Mouse (Mus musculus): ENCODE data around the gene Plcb1. TPM values are rescaled to one million over a fixed set of nuclear protein-coding genes. Genes with fewer than 3 reads are reported as not detected.

Gene Plcb1
- polyA plus RNA-seq, 1 experiment = 6.2 TPM

DNA sequence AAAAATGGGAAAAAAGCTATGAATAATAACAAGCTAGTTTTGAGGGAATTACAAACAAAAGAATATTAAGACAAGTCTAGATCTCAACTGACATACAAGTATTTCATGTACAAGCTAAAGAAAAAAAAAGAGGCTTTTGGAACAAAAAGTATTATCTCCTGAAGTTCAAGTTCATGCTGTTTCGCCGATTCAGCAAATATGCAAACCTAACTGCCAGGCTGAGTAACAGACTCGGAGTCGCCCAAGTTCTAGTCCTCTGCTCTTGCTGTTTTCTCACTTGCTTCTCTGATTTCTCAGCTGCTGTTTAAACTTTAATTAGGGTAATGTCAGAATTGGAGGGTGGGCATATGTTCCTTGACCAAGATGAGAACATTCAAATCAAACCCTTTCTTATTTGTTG is 320.8 kb downstream of the Plcb1 start:
- no peaks in the 10 kb centered on the region for H3K4me1 ChIP-seq (ENCODE audit: control insufficient read depth, insufficient read depth, low read length)
- no peak overlapping the region for H3K4me3 ChIP-seq (replicated peaks; ENCODE audit: extremely low read depth, low read depth, low read length)
- TF ChIP-seq POLR2A (IDR thresholded peaks at IDR 0.05; ENCODE audit: borderline replicate concordance, extremely low read depth, low read depth, low read length) (no peak), CTCF (IDR thresholded peaks at IDR 0.05; ENCODE audit: insufficient read depth, low read length) (no peak)
- no peak for DNase-seq
- WGBS = 97% methylated on average over 4 of the region's 4 CpGs

DNA sequence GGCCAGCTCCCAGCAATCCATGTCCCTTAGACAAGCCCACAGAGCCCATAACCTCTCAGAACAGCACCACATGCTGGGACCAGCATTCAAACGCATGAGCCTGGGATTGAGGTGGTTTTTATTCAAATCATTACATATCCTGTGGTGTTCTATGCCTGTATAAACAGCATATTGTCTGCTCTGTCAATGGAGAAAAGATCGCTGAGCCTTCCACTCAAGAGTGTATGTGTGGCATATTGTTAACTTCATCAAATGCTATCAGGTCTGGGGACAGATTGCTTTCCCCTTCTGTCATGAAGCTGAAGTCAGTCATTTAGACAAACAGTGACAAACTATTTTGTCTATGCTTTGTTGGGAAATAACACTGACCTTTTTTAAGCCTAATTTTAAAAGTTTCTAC is 322.7 kb downstream of the Plcb1 start:
- Histone ChIP-seq H3K4me3 (replicated peaks; ENCODE audit: extremely low read depth, low read depth, low read length) (no peak overlapping the region), H3K4me1 (ENCODE audit: control insufficient read depth, insufficient read depth, low read length) (no peaks in the 10 kb centered on the region)
- TF ChIP-seq CTCF (IDR thresholded peaks at IDR 0.05; ENCODE audit: insufficient read depth, low read length) = no peak
- no peak for TF ChIP-seq POLR2A (IDR thresholded peaks at IDR 0.05; ENCODE audit: borderline replicate concordance, extremely low read depth, low read depth, low read length)
- DNase-seq = no peak
- WGBS = 65% methylated on average over 2 of the region's 2 CpGs

DNA sequence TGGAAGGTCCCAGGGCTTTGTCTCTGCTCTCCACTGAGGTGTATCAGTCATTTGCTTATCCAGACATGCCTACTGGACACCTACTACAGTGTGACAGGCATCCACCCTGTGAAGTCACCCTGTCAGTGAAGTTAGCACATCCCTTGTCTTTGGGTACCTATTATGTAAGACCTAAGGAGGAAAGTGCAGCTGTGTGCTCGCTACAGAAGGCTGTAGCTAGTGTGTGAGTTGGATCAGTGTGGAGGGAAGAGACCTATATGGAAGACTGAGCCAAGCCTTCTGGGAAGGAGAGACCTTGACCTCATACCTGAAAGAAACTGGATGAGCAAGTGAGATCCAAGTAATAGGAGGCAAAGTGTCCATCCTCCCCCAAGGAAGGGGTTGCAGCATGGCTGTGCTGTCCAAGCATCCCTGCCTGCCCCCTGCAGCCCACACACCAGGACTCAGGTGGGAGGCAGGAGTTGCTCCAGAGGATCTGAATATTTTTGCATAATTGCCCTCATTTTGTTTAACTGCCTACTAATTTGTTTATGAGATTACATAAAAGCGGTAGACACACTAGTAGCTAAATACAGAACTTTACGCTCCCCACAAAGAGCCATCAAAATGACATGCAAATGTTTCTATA is 328.7 kb downstream of the Plcb1 start:
- TF ChIP-seq POLR2A (IDR thresholded peaks at IDR 0.05; ENCODE audit: borderline replicate concordance, extremely low read depth, low read depth, low read length) (no peak), CTCF (IDR thresholded peaks at IDR 0.05; ENCODE audit: insufficient read depth, low read length) (no peak)
- 97% methylated on average over 3 of the region's 3 CpGs for WGBS
- no peak for DNase-seq
- Histone ChIP-seq H3K4me1 (ENCODE audit: control insufficient read depth, insufficient read depth, low read length) (no peaks in the 10 kb centered on the region; the same call in 1 of the 2 replicates), H3K4me3 (replicated peaks; ENCODE audit: extremely low read depth, low read depth, low read length) (no peak overlapping the region)

DNA sequence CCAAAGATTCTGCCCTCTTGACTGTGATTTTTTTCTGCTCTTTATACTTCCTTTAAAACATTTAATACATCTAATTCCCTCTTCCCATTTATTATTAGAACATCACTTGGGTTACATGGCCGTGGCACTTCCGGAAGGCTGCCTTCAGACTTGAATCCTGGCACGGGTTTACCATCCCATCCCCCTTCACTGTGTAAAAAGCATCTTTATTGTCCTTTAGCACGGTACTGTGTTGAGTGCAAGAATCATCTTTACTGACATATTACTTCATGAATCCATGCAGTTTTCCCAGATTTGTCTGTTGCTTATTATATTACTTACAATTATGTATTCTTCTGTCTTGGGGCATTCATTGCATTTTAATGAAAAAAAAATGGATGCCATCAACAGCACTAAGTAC is 337.2 kb downstream of the Plcb1 start:
- 61% methylated on average over 4 of the region's 4 CpGs for WGBS
- Histone ChIP-seq H3K4me1 (ENCODE audit: control insufficient read depth, insufficient read depth, low read length) (no peaks in the 10 kb centered on the region), H3K4me3 (replicated peaks; ENCODE audit: extremely low read depth, low read depth, low read length) (no peak overlapping the region)
- no peak for TF ChIP-seq POLR2A (IDR thresholded peaks at IDR 0.05; ENCODE audit: borderline replicate concordance, extremely low read depth, low read depth, low read length)
- TF ChIP-seq CTCF (IDR thresholded peaks at IDR 0.05; ENCODE audit: insufficient read depth, low read length) = no peak
- DNase-seq = no peak

DNA sequence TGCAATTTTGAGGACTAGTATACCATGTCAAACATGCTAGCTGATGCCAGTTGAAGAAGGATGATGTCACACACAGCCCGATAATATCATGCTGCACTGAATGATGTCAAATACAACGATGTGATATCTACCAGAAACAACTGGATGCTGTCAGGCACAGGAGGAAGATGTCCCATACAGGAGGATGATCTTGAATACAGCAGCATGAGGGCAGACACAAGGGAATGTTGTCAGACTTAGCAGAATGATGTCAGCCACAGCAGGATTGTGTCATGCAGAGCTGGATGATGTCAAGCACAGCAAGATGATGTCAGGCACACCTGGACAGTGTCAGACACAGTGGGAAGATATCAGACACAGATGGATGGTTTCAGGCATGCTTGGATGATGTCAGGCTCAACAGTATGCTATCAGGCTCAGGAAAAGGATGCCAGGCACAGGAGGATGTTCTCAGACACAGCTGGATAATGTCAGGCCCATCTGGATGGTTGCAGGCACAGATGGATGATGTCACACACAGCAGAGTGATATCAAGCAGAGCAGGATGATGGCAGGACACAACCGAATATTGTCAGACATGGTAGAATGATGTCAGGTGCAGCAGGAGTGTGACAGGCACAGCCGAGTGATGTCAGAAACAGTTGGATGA is 338.0 kb downstream of the Plcb1 start:
- no peak for TF ChIP-seq CTCF (IDR thresholded peaks at IDR 0.05; ENCODE audit: insufficient read depth, low read length)
- no peak for TF ChIP-seq POLR2A (IDR thresholded peaks at IDR 0.05; ENCODE audit: borderline replicate concordance, extremely low read depth, low read depth, low read length)
- WGBS = 69% methylated on average over 4 of the region's 4 CpGs

DNA sequence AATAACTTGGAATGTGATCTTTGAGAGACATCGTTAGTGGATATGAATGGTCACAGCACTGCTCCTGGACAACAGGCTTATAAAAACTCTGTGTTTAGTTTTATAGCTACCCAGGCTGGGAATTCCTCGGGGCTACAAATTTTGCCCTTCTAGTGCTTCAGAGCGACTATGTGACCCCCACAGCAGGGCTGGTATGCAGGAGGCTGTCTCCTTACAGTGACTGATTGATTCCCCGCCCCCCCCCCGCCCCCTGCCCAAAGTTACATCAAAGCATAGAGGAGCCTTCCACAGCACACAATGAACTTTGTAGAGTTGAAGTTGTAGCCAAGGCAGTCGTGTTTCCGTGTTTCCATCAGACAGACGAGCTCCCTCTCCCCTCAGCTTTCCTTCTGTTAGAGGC is 354.7 kb downstream of the Plcb1 start:
- Histone ChIP-seq H3K4me3 (replicated peaks; ENCODE audit: extremely low read depth, low read depth, low read length) (no peak overlapping the region), H3K4me1 (ENCODE audit: control insufficient read depth, insufficient read depth, low read length) (peaks cover 2% of the 10 kb centered on the region; the same call in 1 of the 2 replicates)
- TF ChIP-seq CTCF (IDR thresholded peaks at IDR 0.05; ENCODE audit: insufficient read depth, low read length) (no peak), POLR2A (IDR thresholded peaks at IDR 0.05; ENCODE audit: borderline replicate concordance, extremely low read depth, low read depth, low read length) (no peak)
- DNase-seq = no peak
- 19% methylated on average over 8 of the region's 8 CpGs for WGBS

More for the DNA sequence above, 338.0 kb downstream of the Plcb1 start:
- no peak overlapping the region for H3K4me3 ChIP-seq (replicated peaks; ENCODE audit: extremely low read depth, low read depth, low read length)
- no peaks in the 10 kb centered on the region for H3K4me1 ChIP-seq (ENCODE audit: control insufficient read depth, insufficient read depth, low read length)
- no peak for DNase-seq

DNA sequence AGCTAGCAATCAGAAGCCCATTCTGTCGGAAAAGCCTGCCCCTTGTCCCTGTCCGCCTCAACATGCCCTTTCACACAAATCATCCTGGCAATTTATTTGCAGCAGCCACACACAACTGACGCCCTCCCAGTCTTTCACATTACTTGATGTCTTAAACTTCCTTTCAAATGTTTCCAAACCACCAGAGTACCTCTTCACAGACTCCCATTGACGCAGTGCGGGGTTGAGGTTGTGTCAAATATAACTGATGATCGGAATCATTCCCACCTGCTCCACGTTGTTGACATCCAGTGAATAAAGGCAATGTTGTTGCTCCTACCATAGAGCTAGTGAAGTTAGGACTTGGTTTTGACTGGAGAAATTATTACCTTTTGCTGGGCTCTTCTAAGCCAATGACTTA is 366.4 kb downstream of the Plcb1 start:
- no peak overlapping the region for H3K4me3 ChIP-seq (replicated peaks; ENCODE audit: extremely low read depth, low read depth, low read length)
- 77% methylated on average over 7 of the region's 7 CpGs for WGBS
- H3K4me1 ChIP-seq (ENCODE audit: control insufficient read depth, insufficient read depth, low read length) = no peaks in the 10 kb centered on the region; the same call in 1 of the 2 replicates
- no peak for DNase-seq
- TF ChIP-seq CTCF (IDR thresholded peaks at IDR 0.05; ENCODE audit: insufficient read depth, low read length) (no peak), POLR2A (IDR thresholded peaks at IDR 0.05; ENCODE audit: borderline replicate concordance, extremely low read depth, low read depth, low read length) (no peak)

DNA sequence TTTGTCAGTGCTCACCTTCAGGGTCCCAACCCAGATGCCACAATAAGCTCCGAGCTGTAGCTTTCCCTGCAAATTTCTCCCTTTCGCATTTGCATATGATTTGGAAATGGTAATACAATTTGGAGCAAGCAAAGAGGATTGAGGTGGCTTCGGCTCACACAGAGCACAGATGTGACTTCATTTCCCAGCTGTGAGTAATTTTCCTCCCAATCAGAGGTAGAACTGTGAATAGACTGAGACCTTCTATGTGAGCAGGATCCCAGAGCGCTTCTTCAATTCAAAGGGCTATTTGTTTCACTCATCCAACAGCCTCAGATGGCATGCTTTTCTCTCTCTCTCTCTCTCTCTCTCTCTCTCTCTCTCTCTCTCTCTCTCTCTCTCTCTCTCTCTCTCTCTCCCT is 367.4 kb downstream of the Plcb1 start:
- H3K4me3 ChIP-seq (replicated peaks; ENCODE audit: extremely low read depth, low read depth, low read length) = no peak overlapping the region
- TF ChIP-seq POLR2A (IDR thresholded peaks at IDR 0.05; ENCODE audit: borderline replicate concordance, extremely low read depth, low read depth, low read length) (no peak), CTCF (IDR thresholded peaks at IDR 0.05; ENCODE audit: insufficient read depth, low read length) (no peak)
- DNase-seq = no peak
- no peaks in the 10 kb centered on the region; the same call in 1 of the 2 replicates for H3K4me1 ChIP-seq (ENCODE audit: control insufficient read depth, insufficient read depth, low read length)
- 76% methylated on average over 4 of the region's 4 CpGs for WGBS

DNA sequence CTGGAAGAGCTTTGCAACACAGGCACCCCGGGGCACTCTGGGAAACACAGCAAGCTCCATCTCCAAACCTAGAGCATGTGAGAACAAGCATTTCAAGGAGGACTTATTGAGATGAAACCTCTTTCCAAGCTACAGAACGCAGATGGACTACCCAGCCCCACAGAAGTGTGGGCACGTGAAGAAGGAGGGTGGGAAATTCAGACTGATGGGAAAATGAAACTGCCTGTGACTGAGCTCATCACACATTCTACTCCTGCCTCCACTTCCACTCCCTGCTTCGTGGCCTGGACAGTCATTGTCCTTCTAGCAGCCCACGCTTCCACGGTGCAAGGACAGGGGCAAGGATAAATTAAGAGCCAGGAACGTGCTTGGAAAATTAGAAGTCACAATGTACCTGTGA is 370.2 kb downstream of the Plcb1 start:
- DNase-seq = no peak
- TF ChIP-seq POLR2A (IDR thresholded peaks at IDR 0.05; ENCODE audit: borderline replicate concordance, extremely low read depth, low read depth, low read length) = no peak
- TF ChIP-seq CTCF (IDR thresholded peaks at IDR 0.05; ENCODE audit: insufficient read depth, low read length) = no peak
- WGBS = 69% methylated on average over 7 of the region's 7 CpGs
- Histone ChIP-seq H3K4me1 (ENCODE audit: control insufficient read depth, insufficient read depth, low read length) (no peaks in the 10 kb centered on the region; the same call in 1 of the 2 replicates), H3K4me3 (replicated peaks; ENCODE audit: extremely low read depth, low read depth, low read length) (no peak overlapping the region)

DNA sequence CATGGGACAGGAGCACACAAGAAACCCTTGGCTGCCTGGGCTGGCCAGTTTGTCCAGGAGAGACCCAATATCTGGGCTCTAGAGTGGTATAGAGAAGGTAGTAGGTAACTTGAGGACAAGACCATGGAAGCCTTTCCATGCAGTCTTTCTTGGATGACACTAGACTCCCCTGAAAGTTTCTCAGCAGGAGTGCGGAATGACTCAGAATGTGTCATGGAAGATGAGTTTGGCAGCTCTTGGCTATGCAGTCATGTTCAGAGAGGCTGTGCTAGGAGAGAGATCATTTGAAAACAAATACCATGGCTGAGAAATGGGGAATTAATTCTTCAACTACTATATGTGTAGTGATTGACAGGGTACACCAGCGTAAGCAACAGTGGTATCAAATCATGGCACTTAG is 372.1 kb downstream of the Plcb1 start:
- 94% methylated on average over 2 of the region's 2 CpGs for WGBS
- TF ChIP-seq CTCF (IDR thresholded peaks at IDR 0.05; ENCODE audit: insufficient read depth, low read length) (no peak), POLR2A (IDR thresholded peaks at IDR 0.05; ENCODE audit: borderline replicate concordance, extremely low read depth, low read depth, low read length) (no peak)
- DNase-seq = no peak
- Histone ChIP-seq H3K4me1 (ENCODE audit: control insufficient read depth, insufficient read depth, low read length) (no peaks in the 10 kb centered on the region; the same call in 1 of the 2 replicates), H3K4me3 (replicated peaks; ENCODE audit: extremely low read depth, low read depth, low read length) (no peak overlapping the region)

Data from lung, adult 2 months (tissue).